Mouse (Mus musculus) frontal cortex, postnatal 36 days (tissue): ENCODE measurements around the gene St8sia4.

Experiments
- DNase-seq, 2 experiments: peaks; one replicate each; pipeline ENCODE4 v3.0.0; 2022; ENCODE audit warnings: low spot score in 2 of 2

St8sia4 gene

GRCm38 (mm10) chr1:95667435-95668252, at the start of gene St8sia4:
TSS of gene St8sia4 (minus strand) at chr1:95667571.
- DNase-seq = peak; percentile 85 to 90

GRCm38 (mm10) chr1:95709181-95709580, 41.8 kb upstream of the St8sia4 start:
- DNase-seq = no peak

GRCm38 (mm10) chr1:95699903-95700302, 32.5 kb upstream of the St8sia4 start:
- DNase-seq = no peak

GRCm38 (mm10) chr1:95674052-95674451, 6.7 kb upstream of the St8sia4 start:
- no peak for DNase-seq

- DNase-seq = no peak
These were observed 958 bp upstream of the St8sia4 start for GRCm38 (mm10) chr1:95668253-95668805.

GRCm38 (mm10) chr1:95666541-95667320, 640 bp downstream of the St8sia4 start:
- no peak for DNase-seq

GRCm38 (mm10) chr1:95665951-95666484, 1.4 kb downstream of the St8sia4 start:
- peak in 1 of 2 experiments; percentile 26 for DNase-seq

GRCm38 (mm10) chr1:95664969-95665702, 2.2 kb downstream of the St8sia4 start:
- peak; percentile 13 to 27 for DNase-seq

GRCm38 (mm10) chr1:95664321-95664825, 3.0 kb downstream of the St8sia4 start:
- DNase-seq = peak in 1 of 2 experiments; percentile 23

- DNase-seq = no peak
These were observed 10.2 kb downstream of the St8sia4 start for GRCm38 (mm10) chr1:95657051-95657668.

- DNase-seq = no peak
These were observed 11.8 kb downstream of the St8sia4 start for GRCm38 (mm10) chr1:95655564-95655963.

GRCm38 (mm10) chr1:95653445-95653844, 13.9 kb downstream of the St8sia4 start:
- DNase-seq = no peak

- DNase-seq = no peak
These were observed 23.1 kb downstream of the St8sia4 start for GRCm38 (mm10) chr1:95644292-95644691.

- no peak for DNase-seq
These were observed 28.4 kb downstream of the St8sia4 start for GRCm38 (mm10) chr1:95639001-95639400.

GRCm38 (mm10) chr1:95624376-95624775, 43.0 kb downstream of the St8sia4 start:
- no peak for DNase-seq

- no peak for DNase-seq
These were observed 48.7 kb downstream of the St8sia4 start for GRCm38 (mm10) chr1:95618647-95619046.

GRCm38 (mm10) chr1:95618125-95618524, 49.2 kb downstream of the St8sia4 start:
- no peak for DNase-seq

GRCm38 (mm10) chr1:95610017-95610416, 57.4 kb downstream of the St8sia4 start:
- DNase-seq = no peak

GRCm38 (mm10) chr1:95609045-95609444, 58.3 kb downstream of the St8sia4 start:
- DNase-seq = no peak

GRCm38 (mm10) chr1:95605458-95605857, 61.9 kb downstream of the St8sia4 start:
- no peak for DNase-seq

GRCm38 (mm10) chr1:95598108-95598507, 69.3 kb downstream of the St8sia4 start:
- DNase-seq = no peak
